Mouse (Mus musculus) lung, postnatal 0 days (tissue): ENCODE results near the gene Grk5.

Experiments used
- CTCF ChIP-seq: IDR thresholded peaks from 2 replicates; pipeline ENCODE4 v1.5.1; 2016; ENCODE audit warnings: antibody characterized with exemption, mild to moderate bottlenecking
- EP300 ChIP-seq: IDR thresholded peaks from 2 replicates; pipeline ENCODE4 v1.6.1; 2016; ENCODE audit warnings: antibody characterized with exemption, mild to moderate bottlenecking, control low read depth

DNA sequence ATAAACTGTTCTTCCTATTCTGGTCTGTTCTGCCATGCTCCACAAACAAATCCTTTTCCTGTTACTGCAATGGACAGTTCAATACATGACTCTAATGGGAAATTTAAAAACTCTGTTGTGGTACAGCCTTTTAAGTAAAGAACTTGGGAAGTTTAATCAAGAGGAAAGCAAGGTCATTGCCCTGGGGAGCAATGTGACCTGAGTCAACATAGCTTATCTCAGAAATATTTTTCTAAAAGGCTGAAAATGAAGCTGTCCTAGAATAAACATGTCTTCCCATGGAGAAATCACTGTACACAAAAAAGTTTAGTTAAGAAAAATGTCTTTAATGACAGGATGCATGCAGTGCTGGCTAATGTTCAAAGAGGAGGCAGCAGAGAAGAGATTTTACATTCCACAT, 249.1 kb downstream of the Grk5 start:
- TF ChIP-seq CTCF (no peak), EP300 (no peak)
